Mouse (Mus musculus) brain, embryonic 14.5 days (tissue): Measurements from ENCODE around the gene Grm1. TPM values are rescaled to one million over a fixed set of nuclear protein-coding genes. Genes with fewer than 3 reads are reported as not detected.

ENCODE experiments used
- DNase-seq: peaks from one replicate; pipeline ENCODE4 v3.0.0-alpha.2; 2011; ENCODE audit warnings: low read depth
- CTCF ChIP-seq: fragments of 200-500 bp; IDR thresholded peaks from 2 replicates; pipeline ENCODE4 v1.5.1; 2012; ENCODE audit warnings: inconsistent platforms, mild to moderate bottlenecking, moderate library complexity, borderline replicate concordance; ENCODE audit not compliant: insufficient read depth, insufficient read length; ENCODE audit errors: extremely low read depth
- POLR2A ChIP-seq: fragments of 200-500 bp; IDR thresholded peaks from 2 replicates; pipeline ENCODE4 v1.6.1; 2012; ENCODE audit warnings: mild to moderate bottlenecking, inconsistent platforms, borderline replicate concordance; ENCODE audit not compliant: poor library complexity, insufficient read depth, insufficient read length, severe bottlenecking; ENCODE audit errors: extremely low read depth
- polyA plus RNA-seq: library from polyadenylated mRNA; depleted of rRNA; stranded (reverse); fragments of >200 nt; gene quantifications from 2 replicates; pipeline ENCODE4 v1.2.3, GENCODE M21; 2012

Gene Grm1
- polyA plus RNA-seq, 1 experiment = 7.0 TPM

DNA sequence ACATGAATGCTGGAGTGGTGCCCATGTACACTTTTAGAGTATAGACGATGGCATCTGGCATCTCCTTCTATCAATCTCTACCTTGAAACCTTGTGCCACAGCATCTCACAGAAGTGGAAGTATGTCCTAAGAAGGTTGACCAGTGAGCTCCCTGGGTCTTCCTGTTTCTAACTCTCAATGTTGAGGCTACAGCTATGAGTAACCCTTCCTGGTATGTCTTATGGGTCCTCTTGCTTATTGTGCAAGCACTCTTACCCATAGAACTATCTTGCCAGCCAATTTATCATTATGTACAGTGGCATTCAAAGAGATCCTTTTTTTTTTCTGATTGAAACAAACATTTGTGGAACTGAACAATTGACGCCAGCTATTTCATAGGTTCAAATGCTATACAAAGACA lies 340.0 kb downstream of the Grm1 start:
- DNase-seq = no peak

DNA sequence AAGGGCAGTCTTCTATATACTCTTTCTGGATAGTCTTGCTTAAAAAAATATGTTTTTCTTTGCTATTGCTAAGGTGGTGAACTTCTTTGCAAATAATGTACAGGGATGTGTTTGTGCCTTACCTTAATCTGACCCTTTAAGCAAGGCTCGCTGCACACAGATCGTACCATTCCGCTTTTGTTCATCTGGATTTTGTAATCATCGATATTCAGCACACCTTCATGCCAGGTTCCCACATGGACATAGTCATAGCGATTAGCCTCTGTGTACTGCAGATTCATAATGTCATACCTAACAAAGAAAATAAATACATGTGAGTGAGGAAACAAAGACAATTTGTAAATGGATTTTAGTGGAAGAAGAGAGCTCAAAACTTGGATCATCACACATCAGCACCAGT lies 340.8 kb downstream of the Grm1 start:
- no peak for DNase-seq
- no peak for TF ChIP-seq POLR2A
- TF ChIP-seq CTCF = no peak

More for the DNA sequence above, 340.0 kb downstream of the Grm1 start:
- no peak for TF ChIP-seq POLR2A
- TF ChIP-seq CTCF = no peak

DNA sequence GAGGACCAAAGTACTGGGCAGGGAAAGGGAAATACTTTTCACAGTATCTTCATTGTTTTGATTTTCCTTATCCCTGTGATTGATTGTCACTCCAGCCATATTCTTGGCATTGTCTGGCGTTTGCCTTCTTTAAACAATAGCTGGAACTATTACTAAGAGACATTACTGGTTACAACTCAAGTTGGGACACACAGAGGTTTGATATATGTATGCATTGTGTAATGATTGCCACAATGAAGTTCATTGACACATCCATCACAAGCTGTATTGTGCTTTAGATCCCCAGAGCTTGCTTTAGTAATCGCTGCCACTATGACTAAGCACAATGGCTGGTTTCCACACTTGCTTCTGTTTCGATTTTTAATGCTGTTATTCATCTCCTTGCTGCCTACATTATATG lies 341.4 kb downstream of the Grm1 start:
- TF ChIP-seq POLR2A (no peak), CTCF (no peak)
- no peak for DNase-seq

DNA sequence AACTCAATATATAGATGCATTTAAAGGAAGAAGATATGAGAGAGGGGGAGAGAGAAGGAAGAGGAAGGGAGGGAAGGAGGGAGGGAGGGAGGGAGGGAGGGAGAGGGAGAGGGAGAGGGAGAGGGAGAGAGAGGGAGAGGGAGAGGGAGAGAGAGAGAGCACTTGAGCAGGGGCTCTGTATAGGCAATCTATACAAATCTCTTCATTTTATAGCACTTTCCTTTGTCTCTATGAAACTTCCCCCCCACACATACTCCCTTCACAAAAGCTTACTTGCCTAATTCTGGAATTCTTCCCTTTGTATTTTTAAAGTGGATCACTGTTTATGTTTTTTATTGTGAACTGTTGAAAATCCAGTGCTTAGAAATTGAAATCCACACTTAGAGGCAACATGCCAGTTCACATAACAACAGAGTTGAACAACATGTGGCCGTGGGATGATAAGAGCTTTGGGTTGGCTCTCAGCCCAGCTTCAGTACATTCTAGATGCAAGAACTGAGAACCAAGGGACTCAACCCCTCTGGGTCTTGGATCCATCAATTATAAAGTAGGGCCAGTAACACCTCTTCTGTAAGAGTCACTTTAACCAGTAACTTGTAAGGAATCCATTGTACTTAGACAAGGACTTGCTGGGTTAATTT lies 345.0 kb downstream of the Grm1 start:
- peak; percentile 58 for DNase-seq
- no peak for TF ChIP-seq POLR2A
- no peak for TF ChIP-seq CTCF

DNA sequence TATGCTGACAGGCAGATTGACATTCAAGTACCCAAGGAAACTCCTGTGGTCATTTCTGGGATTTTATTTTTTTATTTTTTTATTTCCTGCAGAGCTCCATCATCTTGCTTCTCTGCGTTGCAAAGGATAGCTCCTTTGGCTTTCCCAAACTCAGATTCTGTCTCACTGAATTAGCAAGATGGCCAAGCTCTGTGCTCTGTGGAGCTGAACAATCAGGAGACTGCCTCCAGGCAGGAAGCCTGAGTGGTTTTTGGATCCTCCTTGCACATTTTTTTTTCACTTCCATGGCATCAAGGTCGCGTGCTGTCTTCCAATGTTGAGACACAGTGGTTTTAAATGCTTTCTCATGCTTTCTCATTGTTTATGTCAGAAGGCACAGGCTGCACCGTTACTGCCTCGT lies 347.6 kb downstream of the Grm1 start:
- DNase-seq = peak; percentile 27
- TF ChIP-seq POLR2A (no peak), CTCF (no peak)

DNA sequence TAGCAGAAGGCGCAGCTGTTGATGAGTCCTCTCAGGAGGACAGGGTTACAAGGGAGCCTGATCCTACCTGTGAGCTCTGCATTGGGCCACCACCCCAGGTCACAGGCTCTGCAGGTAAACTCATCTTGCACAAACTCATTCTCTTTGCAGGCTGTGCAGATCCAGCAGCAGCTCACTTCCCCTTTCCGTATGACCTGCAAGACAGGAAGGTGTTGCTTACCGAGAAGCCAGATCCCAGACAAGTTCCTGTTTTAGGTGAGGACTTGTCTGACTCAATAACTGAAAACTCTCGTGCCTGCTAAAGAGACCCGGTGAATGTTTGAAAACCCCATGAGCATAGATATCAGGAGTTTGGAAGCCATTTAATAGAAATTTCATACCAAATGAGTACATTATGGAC lies 349.1 kb downstream of the Grm1 start:
- TF ChIP-seq POLR2A = no peak
- TF ChIP-seq CTCF = no peak
- no peak for DNase-seq

DNA sequence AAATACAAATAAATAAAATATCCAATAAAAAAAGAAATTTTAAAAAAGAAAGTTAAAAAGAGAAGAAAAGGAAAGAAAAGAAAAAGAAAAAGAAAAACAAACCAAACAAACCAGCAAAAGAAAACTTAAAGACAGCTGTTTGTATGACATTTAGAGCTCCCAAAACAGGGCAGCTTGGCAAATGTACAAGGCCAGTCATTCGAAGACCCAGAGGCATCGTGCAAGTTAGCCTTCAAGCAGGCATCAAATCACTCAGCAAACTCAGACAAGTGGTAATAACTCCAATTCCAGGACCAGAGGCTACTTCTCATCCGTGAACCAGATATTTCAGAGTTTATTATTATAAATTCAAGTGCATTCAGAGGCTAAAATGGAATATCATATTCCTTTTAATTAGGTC lies 355.7 kb downstream of the Grm1 start:
- no peak for DNase-seq
- TF ChIP-seq CTCF (no peak), POLR2A (no peak)

DNA sequence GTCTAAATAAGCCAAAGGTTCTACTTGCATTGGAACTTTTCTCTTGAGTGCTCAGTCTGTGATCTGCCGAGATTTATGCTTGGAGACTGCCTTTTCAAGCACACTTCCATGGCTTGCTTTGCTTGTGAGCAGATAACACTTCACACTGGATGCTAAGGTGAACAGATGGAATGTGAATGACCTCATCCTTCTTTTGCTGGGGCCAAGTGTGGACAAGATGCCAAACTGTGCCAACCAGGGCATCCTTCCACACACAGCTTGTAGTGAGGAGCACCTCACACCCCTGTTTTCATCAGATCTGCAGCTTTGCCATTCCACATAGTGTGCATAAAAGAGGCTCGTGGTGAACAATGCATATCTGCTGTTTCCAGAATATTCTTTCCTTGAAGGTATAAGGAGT lies 371.3 kb downstream of the Grm1 start:
- TF ChIP-seq CTCF = no peak
- TF ChIP-seq POLR2A = no peak

DNA sequence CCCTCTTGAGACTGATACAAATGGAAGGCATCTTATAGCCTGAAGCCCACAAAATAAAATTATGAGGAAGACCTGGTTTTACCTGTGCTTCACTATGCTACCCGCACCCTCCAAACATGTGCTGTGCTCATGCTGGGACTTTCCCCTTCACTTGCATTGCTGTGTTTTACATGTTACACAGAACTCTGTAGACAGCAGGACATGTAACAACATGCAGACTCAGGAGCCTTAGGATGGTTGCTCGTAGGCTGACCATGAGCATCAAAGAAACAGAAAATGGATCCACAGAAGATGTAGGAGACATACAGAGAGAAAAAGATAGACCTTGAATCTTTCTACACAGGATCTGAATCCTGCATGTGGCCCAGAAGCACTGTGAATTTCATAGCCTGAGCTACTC lies 371.8 kb downstream of the Grm1 start:
- TF ChIP-seq POLR2A (no peak), CTCF (no peak)
- no peak for DNase-seq

More for the DNA sequence above, 371.3 kb downstream of the Grm1 start:
- peak; percentile 60 for DNase-seq

DNA sequence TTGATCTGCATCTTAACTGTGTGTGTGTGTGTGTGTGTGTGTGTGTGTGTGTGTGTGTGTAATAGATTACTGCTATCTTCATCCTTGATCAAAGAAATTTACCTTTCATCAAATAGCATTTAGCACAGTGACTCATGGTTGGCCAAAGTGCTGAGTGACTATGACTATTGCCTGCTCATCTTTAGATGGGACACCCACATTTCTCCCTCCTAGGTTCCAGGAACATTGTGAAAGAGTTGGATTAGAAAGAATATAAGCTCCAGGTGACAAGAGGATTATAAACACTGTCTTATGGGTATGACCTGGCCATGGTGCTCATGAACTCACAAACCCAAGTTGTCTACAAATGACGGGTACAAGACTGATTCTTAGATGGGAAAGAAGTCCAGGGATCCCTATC lies 374.1 kb downstream of the Grm1 start:
- no peak for DNase-seq

DNA sequence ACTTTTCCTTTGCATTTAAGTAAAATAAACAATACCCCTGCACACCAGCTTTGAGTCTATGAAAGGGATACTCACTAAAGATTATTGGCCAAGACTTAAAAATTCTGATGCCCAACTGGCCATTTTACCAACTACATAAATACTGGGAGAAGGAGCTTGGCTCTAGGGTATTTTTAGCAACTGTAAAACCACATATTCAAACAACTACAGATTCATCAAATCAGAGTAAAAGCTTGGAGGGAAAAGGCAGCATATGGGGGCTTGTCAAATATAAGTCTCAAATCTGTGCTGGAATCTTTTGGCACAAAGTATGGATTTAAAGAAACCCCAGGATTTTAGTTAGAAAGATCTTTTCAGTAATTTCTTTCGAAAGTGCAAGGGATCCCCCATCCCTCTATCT lies 380.8 kb downstream of the Grm1 start:
- no peak for TF ChIP-seq POLR2A
- DNase-seq = peak; percentile 39

More for the DNA sequence above, 374.1 kb downstream of the Grm1 start:
- no peak for TF ChIP-seq POLR2A
- TF ChIP-seq CTCF = no peak

DNA sequence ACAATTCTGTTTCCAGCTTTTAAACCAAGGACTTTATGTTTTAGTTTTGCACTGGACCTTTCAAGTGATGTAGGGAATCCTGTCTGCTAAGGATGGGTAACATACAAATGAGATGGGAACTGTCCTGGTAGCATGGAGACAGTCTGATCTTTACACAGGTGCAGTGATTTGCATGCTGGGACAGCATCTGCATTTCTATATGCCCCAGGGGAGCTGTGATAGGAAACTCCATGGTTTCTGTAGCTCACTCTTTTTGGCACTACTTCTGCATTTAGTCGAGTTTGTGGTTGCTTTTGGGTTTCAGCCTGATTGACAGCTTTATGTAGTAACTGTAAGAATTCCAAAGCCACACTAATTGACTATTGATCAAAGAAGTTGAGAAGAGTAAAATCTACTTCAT lies 381.3 kb downstream of the Grm1 start:
- DNase-seq = no peak

More for the DNA sequence above, 381.3 kb downstream of the Grm1 start:
- TF ChIP-seq POLR2A (no peak), CTCF (no peak)
